Mouse (Mus musculus): ENCODE measurements at regions not wholly inside any gene's neighbourhood (a gene's known extent, or its start where the extent isn't known, plus 50 kb on each side); places are given as distances from the start of the nearest gene placed in this dataset.
"Not testable (repeated sequence)": the region's sequence is repeated elsewhere in the genome, so short reads cannot be mapped to it uniquely, and the experiment has no call there.

DNA sequence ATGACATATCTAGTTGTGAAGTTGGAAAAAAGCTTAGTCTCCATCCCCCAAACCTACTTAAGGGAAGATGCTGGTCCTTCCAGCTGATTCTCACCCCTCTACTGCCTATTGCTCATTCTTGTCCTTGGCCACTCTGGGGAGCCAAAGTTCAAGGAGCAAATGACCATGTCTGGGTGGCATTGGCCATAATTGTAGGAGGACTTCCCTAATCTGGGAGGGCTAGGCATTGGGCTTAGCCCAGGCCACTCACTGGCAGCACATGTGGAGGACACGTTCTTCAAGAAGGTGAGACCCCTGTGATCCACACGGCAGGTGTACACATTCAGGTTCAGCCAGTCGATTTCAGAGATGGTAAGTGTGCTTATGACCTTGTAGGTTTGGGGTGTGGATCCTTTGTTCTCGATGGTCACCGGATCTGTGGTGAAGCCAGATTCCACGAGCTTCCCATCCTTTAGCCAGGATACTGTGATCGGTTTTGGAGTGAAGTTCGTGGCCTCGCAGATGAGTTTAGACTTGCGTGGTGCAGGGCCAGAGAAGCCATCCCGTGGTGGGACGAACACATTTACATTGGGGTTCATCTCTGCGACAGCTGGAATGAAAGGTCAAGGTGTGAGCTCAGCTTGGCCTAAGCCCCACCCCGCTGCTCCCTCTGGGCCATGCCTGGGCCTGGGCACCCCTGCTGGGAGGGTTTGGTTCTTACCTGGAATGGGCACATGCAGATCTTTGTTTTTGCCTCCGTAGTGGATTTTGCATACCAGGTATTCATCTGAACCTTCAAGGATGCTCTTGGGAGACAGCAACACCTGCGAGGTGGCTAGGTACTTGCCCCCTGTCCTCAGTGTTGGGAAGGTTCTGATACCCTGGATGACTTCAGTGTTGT lies 67.4 kb upstream of the Adam6b start:
- no peak for DNase-seq
- intact Hi-C loops (cut with DNase I): no loop called here

DNA sequence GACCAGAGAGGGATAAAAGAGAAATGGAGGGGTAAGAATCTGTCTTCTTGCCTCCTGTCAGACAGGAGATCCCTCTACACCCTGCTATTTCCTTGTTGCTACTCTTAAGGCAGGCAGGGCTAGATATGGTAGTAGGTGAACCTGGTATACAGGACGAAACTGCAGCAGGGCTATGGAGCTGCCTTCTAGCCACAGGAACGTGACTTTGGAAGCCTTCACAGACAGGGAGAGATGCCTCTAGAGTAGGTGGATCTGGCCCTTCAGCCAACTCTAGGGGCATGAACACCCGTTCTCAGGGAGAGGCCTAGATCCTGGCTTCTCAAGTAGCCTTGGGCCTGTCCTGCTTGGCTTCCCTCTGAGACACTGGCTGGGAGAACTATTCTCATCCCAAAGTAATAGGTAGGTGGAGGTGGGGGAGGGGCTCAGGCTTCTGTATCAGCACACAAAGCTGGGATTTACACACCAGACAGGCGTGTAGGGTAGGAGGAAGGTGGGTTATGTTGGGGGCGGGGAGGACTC lies 66.5 kb upstream of the Adam6b start:
- intact Hi-C loops (cut with DNase I): no loop called here
- no peak for DNase-seq

DNA sequence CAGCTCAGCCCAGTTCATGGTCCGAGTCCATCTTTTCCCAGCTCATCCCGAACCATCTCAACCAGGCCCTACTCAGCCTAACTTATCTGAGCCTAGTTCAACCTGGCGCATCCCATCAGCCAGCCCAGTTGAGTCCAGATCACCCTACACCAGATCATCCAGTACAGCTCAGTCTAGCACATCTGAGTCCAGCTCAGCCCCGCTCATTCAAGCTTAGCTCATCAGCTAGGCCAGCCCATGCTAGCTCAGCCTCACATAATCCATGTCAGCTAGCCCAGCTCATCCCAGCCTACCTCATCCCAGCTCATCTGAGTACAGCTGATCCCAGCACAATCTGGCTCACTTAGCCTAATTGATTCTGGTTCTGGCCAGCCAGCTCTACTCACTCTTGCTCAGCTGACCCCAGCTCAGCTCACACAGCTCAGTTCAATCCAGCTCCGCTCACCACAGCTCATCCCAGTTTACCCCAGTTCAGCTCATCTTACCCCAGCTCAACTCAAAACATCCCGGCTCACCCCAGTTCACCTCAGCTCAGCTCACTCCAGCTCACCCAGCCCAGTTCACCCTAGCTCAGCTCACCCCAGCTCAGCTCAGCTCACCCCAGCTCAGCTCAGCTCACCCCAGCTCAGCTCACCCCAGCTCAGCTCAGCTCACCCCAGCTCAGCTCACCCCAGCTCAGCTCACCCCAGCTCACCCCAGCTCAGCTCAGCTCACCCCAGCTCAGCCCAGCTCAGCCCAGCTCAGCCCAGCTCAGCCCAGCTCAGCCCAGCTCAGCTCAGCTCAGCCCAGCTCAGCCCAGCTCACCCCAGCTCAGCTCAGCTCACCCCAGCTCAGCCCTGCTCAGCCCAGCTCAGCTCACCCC lies 65.3 kb upstream of the Adam6b start:
- no peak for DNase-seq
- intact Hi-C loops (cut with DNase I): no loop called here

DNA sequence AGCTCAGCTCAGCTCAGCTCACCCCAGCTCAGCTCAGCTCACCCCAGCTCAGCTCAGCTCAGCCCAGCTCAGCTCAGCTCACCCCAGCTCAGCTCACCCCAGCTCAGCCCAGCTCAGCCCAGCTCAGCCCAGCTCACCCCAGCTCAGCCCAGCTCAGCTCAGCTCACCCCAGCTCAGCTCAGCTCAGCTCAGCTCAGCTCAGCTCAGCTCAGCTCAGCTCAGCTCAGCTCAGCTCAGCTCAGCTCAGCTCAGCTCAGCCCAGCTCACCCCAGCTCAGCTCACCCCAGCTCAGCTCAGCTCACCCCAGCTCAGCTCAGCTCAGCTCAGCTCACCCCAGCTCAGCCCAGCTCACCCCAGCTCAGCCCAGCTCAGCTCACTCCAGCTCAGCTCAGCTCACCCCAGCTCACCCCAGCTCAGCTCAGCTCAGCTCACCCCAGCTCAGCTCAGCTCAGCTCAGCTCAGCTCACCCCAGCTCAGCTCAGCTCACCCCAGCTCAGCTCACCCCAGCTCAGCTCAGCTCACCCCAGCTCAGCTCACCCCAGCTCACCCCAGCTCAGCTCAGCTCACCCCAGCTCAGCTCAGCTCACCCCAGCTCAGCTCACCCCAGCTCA lies 64.6 kb upstream of the Adam6b start:
- DNase-seq; intact Hi-C loops (cut with DNase I): not testable (repeated sequence)

DNA sequence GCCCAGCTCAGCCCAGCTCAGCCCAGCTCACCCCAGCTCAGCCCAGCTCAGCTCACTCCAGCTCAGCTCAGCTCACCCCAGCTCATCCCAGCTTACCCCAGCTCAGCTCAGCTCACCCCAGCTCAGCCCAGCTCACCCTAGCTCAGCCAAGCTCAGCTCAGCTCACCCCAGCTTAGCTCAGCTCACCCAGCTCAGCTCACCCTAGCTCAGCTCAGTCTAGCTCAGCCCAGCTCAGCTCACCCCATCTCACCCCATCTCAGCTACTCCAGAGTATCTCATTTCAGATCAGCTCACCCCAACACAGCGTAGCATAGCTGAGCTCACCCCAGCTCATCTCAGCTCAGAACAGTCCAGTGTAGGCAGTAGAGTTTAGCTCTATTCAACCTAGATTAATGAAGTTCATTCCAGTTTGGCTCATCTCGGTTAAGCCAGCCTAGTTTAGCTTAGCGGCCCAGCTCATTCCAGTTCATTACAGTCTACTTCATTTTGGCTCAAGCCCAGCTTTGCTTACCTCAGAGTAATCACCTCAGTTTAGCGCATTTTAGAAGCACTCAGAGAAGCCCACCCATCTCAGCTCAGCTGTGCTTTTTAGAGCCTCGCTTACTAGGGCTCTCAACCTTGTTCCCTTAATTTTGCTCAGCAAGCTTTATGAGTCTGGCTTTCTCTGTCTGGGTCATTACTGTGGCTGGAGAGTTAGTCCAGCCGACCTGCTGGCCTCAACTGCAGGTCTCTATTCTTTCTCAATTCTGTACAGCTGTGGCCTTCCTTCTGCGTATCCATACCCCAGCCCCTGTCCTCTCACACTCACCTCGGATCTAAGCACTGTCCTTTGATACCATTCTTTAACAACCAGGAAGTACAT lies 63.9 kb upstream of the Adam6b start:
- DNase-seq: no peak
- intact Hi-C loops (cut with DNase I): no loop called here

DNA sequence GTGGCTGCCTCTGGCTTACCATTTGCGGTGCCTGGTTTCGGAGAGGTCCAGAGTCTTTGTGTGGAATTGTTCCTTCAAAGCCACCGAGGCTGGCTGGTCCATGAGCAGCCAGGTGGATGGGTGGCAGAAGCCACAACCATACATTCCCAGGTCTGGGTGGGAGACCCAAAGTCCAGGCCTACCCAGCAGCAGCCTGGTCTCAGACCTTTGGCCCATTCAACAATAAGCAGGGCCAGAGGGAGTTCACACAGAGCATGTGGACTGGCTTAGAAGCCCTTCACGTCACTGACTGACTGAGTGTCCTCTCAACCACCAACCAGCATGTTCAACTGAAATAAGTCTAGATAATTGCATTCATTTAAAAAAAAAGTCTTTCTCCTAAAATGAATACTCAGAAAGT lies 62.7 kb upstream of the Adam6b start:
- intact Hi-C loops (cut with DNase I): no loop called here
- no peak for DNase-seq

DNA sequence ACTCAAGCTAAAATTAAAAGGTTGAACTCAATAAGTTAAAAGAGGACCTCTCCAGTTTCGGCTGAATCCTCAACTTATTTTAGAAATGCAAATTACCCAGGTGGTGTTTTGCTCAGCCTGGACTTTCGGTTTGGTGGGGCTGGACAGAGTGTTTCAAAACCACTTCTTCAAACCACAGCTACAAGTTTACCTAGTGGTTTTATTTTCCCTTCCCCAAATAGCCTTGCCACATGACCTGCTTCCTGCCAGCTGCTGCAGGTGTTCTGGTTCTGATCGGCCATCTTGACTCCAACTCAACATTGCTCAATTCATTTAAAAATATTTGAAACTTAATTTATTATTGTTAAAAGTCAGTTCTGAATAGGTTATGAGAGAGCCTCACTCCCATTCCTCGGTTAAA lies 62.0 kb upstream of the Adam6b start:
- intact Hi-C loops (cut with DNase I): no loop called here
- no peak for DNase-seq

DNA sequence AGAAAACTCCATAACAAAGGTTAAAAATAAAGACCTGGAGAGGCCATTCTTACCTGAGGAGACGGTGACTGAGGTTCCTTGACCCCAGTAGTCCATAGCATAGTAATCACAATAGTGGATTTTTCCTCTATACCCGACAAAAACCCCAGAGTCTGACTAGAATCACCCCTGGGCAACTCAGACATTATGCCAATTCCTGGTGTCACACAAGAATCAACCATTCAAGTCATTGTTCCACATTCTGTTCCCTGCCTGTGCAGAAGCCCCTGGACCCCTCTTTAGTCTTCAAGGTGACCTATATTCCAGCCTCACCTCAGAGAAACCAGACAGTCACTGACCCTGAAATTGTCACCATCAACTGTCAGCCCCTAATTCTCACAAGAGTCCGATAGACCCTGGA lies 60.9 kb upstream of the Adam6b start:
- intact Hi-C loops (cut with DNase I): no loop called here
- no peak for DNase-seq

DNA sequence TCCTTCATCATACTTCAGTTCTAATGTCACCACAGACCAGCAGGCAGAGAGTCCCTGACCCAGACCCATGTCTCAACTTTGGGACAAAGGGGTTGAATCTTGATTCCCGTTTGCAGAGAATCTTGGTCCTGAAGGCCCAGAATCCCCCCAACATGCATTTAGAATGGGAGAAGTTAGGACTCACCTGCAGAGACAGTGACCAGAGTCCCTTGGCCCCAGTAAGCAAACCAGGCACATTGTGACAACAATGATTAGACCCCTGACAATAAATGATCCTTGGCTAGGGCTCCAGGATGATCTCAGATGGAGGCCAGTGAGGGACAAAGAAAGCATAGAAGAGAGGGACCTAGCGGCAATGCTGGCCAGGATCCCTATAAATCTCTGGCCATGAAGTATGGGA lies 60.4 kb upstream of the Adam6b start:
- intact Hi-C loops (cut with DNase I): no loop called here

DNA sequence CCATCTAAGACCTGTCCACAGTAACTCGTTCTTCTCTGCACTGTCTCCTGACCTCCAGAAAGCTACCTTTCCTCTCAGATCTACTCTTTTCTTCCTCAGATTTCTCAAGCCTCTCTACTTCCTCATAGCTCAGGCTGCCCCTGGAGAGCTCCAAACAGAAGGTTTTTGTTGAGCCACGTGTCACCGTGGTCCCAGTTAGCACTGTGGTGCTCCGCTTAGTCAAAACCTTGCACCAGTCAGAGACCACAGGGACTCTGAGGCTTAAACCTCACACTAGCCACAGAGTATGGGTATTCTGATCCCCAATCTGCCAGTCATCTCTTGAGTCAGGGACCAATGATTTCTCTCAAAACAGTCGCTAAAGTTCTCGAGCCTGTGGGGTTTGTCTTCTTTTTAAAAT lies 59.0 kb upstream of the Adam6b start:
- no peak for DNase-seq
- intact Hi-C loops (cut with DNase I): no loop called here

More for the DNA sequence above, 60.4 kb upstream of the Adam6b start:
- DNase-seq: no peak

Small RNAs in the stretch of these regions (microRNA-seq; reads per million reads assigned to microRNA genes)
- gene Gm22175 (0 reads per million in 2 experiments), gene Gm24022 (0 reads per million in 2 experiments), gene Gm25747 (0 reads per million in 2 experiments)

Data from heart, postnatal 14 days (tissue).